Mouse (Mus musculus) thymus, adult 2 months (tissue): ENCODE results near the gene Aldh1l1. TPM values are rescaled to one million over a fixed set of nuclear protein-coding genes. Genes with fewer than 3 reads are reported as not detected.

Source experiments
- DNase-seq: peaks from one replicate; pipeline ENCODE4 v3.0.0; 2021
- H3K27ac ChIP-seq: fragments of 200-500 bp; 2 replicates; pipeline ENCODE4 v1.5.1; 2012; ENCODE audit warnings: low read length, control low read depth; ENCODE audit not compliant: control insufficient read depth, insufficient read depth
- H3K27me3 ChIP-seq: fragments of 200-500 bp; 2 replicates; pipeline ENCODE4 v1.6.1; 2012; ENCODE audit warnings: mild to moderate bottlenecking, low read length, moderate library complexity, mixed read lengths; ENCODE audit not compliant: control insufficient read depth, insufficient read depth
- H3K36me3 ChIP-seq: fragments of 200-500 bp; 2 replicates; pipeline ENCODE4 v1.6.1; 2012; ENCODE audit warnings: mild to moderate bottlenecking, low read length, moderate library complexity; ENCODE audit not compliant: control insufficient read depth, insufficient read depth
- H3K4me1 ChIP-seq: fragments of 200-500 bp; replicated peaks from 2 replicates; pipeline ENCODE4 v1.6.1; 2012; ENCODE audit warnings: low read length; ENCODE audit not compliant: control insufficient read depth, insufficient read depth
- H3K4me3 ChIP-seq: fragments of 200-500 bp; 2 replicates; pipeline ENCODE4 v1.5.1; 2012; ENCODE audit warnings: mild to moderate bottlenecking, low read length, control low read depth, moderate library complexity; ENCODE audit not compliant: control insufficient read depth, insufficient read depth
- CTCF ChIP-seq: fragments of 200-500 bp; IDR thresholded peaks from 2 replicates; pipeline ENCODE4 v1.5.1; 2012; ENCODE audit warnings: mild to moderate bottlenecking, control low read depth, low read length, moderate library complexity, borderline replicate concordance; ENCODE audit not compliant: control insufficient read depth, poor library complexity, insufficient read depth; ENCODE audit errors: extremely low read depth
- POLR2A ChIP-seq: fragments of 200-500 bp; IDR thresholded peaks from 2 replicates; pipeline ENCODE4 v1.6.1; 2012; ENCODE audit warnings: mild to moderate bottlenecking, low read length, control low read depth, moderate library complexity; ENCODE audit not compliant: control insufficient read depth, poor library complexity, insufficient read depth; ENCODE audit errors: extremely low read depth
- WGBS: fragments of 180-500 bp; shearing (Covaris S2); methylation state at CpG from one replicate; pipeline ENCODE4 v1.1.7; 2018; 5-methylcytosine and 5-hydroxymethylcytosine counted together
- polyA plus RNA-seq: library from polyadenylated mRNA; depleted of rRNA; stranded (reverse); fragments of >200 nt; gene quantifications from 2 replicates; pipeline ENCODE4 v1.2.3, GENCODE M21; 2012

Aldh1l1 gene
- polyA plus RNA-seq, 1 experiment = 14.8 TPM

GRCm38 (mm10) chr6:90526406-90526805 is 40.2 kb downstream of the Aldh1l1 start:
- WGBS = 72% methylated on average over 3 of the region's 3 CpGs
- no peak for DNase-seq
- TF ChIP-seq POLR2A = no peak
- no peak for TF ChIP-seq CTCF
- H3K36me3 ChIP-seq = no peaks in the 10 kb centered on the region
- no peaks in the 10 kb centered on the region for H3K4me1 ChIP-seq
- no peak overlapping the region for H3K4me3 ChIP-seq
- H3K27ac ChIP-seq = no peak overlapping the region
- no peaks in the 10 kb centered on the region for H3K27me3 ChIP-seq

DNA sequence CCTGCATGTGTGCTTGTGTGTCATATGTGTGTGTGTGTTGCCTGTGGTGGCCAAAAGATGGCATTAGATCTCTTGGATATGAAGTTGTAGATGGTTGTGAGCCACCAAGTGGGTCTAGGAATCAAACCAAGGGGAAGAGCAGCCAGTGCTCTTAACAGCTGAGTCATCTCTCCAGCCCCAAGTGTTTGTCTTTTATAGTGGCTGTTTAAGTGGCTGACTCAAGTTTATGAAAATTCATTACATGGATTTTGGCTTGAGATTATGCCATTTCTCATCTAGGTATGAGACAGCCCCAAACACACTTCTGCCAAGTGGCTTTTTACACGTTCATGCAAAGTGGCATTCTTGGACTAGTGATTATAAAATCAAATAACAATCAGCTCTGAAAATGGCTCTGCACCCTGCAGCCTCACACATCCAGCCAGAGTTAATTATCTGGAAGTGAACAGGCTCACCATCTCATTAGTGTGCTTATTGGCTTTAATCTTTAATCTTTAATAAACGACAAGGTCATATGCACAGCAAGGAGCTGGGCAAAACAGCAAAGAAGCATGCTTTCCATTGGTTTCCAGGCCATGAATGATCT is 43.3 kb downstream of the Aldh1l1 start:
- 84% methylated on average over 2 of the region's 2 CpGs for WGBS
- no peaks in the 10 kb centered on the region for H3K36me3 ChIP-seq
- H3K4me1 ChIP-seq = no peaks in the 10 kb centered on the region
- H3K4me3 ChIP-seq = no peak overlapping the region
- no peak overlapping the region for H3K27ac ChIP-seq
- no peaks in the 10 kb centered on the region for H3K27me3 ChIP-seq
- TF ChIP-seq CTCF (no peak), POLR2A (no peak)
- no peak for DNase-seq

DNA sequence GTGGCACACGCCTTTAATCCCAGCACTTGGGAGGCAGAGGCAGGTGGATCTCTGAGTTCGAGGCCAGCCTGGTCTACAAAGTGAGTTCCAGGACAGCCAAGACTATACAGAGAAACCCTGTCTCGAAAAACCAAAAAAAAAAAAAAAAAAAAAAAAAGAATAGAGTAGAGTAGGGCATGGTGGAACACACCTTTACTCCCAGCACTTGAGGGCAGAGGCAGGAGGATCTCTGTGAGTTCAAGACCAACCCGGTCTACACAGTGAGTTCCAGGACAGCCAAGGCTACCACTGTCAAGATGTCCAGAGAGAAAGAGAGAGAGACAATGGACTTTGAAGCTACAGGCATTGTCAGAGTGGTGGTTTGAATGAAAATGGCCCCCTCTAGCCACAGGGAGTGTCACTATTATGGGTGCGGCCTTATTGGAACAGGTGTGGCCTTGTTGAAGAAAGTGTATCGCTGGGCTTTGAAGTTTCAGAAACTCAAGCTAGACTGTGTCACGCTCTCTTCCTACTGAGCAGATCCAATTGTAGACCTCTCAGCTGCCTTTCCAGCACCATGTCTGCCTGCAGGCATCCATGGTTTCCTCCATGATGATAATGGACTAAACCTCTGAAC is 46.5 kb downstream of the Aldh1l1 start:
- 97% methylated on average over 6 of the region's 7 CpGs for WGBS
- TF ChIP-seq POLR2A = no peak
- TF ChIP-seq CTCF = no peak
- Histone ChIP-seq H3K36me3 (no peaks in the 10 kb centered on the region), H3K4me3 (no peak overlapping the region), H3K4me1 (no peaks in the 10 kb centered on the region), H3K27ac (no peak overlapping the region), H3K27me3 (no peaks in the 10 kb centered on the region)
- no peak for DNase-seq

GRCm38 (mm10) chr6:90533505-90533904 is 47.3 kb downstream of the Aldh1l1 start:
- Histone ChIP-seq H3K27ac (no peak overlapping the region), H3K4me1 (no peaks in the 10 kb centered on the region), H3K36me3 (no peaks in the 10 kb centered on the region), H3K27me3 (no peaks in the 10 kb centered on the region), H3K4me3 (no peak overlapping the region)
- WGBS = 85% methylated on average over 3 of the region's 3 CpGs
- TF ChIP-seq CTCF (no peak), POLR2A (no peak)
- DNase-seq = no peak

GRCm38 (mm10) chr6:90534701-90535475 is 48.7 kb downstream of the Aldh1l1 start:
- DNase-seq = no peak
- WGBS = 86% methylated on average over 8 of the region's 8 CpGs
- Histone ChIP-seq H3K27me3 (no peaks in the 10 kb centered on the region), H3K27ac (no peak overlapping the region), H3K4me3 (no peak overlapping the region), H3K36me3 (no peaks in the 10 kb centered on the region), H3K4me1 (no peaks in the 10 kb centered on the region)
- TF ChIP-seq CTCF = no peak

DNA sequence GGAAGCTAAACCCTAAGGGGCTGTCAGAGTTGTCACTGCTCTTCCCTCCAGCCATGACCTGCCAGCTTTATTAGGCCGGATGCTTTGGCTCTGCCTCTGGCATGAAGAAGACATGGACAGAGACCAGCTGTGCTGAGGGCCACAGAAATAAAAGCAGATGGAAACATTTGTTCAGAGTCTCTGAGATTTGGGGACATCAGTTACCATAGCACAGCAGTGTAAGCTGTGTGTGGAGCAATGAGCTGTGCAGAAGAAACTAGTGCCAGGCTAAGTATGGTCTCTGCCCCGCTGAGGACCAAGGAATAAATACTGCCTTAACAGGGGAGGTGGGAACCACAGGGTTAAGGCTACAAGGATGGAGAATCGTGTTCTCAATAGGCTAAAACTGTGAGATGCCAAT is 50.6 kb downstream of the Aldh1l1 start:
- 86% methylated on average over 3 of the region's 3 CpGs for WGBS
- Histone ChIP-seq H3K4me3 (no peak overlapping the region), H3K27me3 (no peaks in the 10 kb centered on the region), H3K4me1 (no peaks in the 10 kb centered on the region), H3K27ac (no peak overlapping the region), H3K36me3 (no peaks in the 10 kb centered on the region)
- DNase-seq = no peak
- no peak for TF ChIP-seq POLR2A
- TF ChIP-seq CTCF = no peak

DNA sequence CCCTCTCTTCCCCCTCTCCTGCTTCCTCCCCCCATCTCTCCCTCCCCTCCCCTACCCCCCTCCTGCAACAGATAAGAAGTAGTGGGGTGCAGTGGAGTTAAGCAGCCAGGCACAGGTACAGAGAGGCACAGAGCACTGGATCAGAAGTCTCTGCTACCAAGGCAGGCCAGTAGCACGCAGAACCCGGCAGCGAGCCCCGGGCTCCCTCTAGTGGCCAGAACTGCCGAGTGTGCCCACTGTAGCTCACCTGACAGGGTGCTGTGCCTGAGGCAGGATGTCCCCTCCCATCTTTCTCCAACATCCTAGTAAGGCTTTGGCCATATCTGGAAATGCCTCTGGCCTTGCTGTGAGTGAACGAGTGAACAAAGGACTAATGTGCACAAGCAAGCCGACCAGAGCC is 51.7 kb downstream of the Aldh1l1 start:
- DNase-seq = peak; percentile 82
- no peak overlapping the region for H3K4me3 ChIP-seq
- H3K27ac ChIP-seq = no peak overlapping the region
- TF ChIP-seq POLR2A = no peak
- peak; percentile 94 for TF ChIP-seq CTCF
- WGBS = 5% methylated on average over 7 of the region's 7 CpGs
- no peaks in the 10 kb centered on the region for H3K36me3 ChIP-seq
- H3K27me3 ChIP-seq = no peaks in the 10 kb centered on the region
- no peaks in the 10 kb centered on the region for H3K4me1 ChIP-seq
